Mouse (Mus musculus) lung, postnatal 0 days (tissue): ENCODE data around the gene Cuta.

Experiments used
- CTCF ChIP-seq: IDR thresholded peaks from 2 replicates; pipeline ENCODE4 v1.5.1; 2016; ENCODE audit warnings: antibody characterized with exemption, mild to moderate bottlenecking
- EP300 ChIP-seq: IDR thresholded peaks from 2 replicates; pipeline ENCODE4 v1.6.1; 2016; ENCODE audit warnings: antibody characterized with exemption, mild to moderate bottlenecking, control low read depth

DNA sequence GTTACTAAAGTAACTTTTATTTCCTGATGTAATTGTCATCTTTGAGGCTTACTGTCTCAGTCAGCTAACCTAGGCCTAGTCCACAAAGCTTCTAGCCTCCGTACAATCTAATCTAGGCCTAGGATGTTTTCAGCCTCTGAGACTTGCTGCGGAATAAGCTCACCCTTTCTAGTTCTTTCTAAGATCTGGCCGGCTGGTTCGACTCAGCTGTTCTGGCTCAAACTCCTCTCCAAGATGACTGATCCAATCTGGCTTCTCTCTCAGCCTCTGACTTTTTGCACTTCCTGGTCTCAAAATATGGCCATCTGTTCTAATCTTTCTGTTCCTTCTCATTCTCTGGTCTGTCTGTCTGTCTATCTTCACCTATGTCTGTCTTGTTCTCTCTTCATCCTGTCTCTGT is 44.0 kb upstream of the Cuta start:
- no peak for TF ChIP-seq CTCF
- no peak for TF ChIP-seq EP300
